Mouse (Mus musculus): ENCODE data around the gene Nrgn.
A peak's percentile ranks its signal among the peaks of the same experiment; 100 is the strongest.

The Nrgn gene

DNA sequence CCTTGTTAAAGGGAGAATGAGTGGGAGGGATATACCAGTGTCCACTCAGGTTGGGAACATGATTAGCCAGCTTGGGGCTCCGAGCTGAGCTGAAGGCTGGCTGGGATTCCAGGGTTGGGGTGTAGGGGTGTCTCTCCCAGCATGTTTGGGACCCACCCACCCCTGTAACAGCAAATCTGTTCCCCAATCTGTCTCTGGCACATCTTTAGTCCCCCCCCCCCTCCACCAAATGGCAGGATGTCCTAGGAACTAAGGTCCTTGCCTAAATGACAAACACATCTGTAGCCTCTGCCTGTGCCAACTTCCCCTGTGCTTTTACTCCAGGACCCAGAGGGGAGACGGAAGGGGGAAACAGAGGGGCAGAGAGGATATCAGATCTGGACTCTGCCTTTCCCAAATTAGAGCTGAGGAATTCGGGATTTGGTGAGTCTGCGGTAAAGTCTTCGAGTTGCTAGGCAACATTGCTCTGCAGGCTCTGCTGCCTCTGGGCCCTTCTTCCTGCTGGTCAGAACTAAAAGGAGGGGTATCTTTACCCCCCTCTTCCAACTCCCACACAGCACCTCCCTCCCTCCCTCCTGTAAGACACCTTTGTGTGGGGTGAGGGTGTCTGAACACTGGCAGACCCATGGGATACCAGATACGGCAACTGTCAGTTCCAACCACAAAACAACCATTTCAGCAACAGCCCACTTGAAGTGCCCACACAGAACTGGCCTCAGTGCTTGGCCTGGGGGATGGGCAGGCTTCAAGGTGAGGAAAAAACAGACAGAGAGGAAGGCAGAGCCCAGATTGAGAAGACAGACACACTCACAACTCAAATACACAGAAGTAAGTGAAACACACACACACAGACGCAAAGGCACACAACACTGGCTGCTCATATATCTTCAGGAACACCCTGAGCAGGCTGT lies 2.4 kb upstream of the Nrgn start, which contains the start of gene Siae:
Siae (plus strand) TSS at position 861 of the 911 bp plus-strand sequence.
- DNase-seq (ENCODE audit: low spot score), result no peak

- DNase-seq (ENCODE audit: low spot score), result no peak
Measured at GRCm38 (mm10) chr9:37554279-37554678, 1.6 kb upstream of the Nrgn start.

GRCm38 (mm10) chr9:37551751-37552531 lies 763 bp downstream of the Nrgn start:
- DNase-seq (ENCODE audit: low spot score), result no peak

DNA sequence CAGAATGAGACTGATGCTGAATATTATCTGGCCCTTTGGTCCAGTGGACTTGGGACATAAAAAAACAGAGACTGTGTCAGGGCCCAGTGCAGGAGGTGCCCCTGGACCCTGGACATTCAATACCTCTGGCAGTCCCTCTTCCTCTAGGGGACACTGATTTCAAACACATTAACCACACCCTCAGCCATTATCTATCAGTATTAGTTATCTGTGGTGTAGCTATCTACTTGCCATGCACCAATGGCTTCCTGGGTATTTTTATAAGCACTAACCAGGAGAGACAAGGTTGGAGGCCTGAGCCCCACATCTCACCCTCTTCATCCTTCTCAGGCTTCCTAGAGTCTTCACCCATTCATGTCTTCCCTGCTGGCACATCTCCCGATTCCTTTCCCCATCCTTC lies 2.3 kb downstream of the Nrgn start:
- DNase-seq (ENCODE audit: low spot score), result no peak

DNA sequence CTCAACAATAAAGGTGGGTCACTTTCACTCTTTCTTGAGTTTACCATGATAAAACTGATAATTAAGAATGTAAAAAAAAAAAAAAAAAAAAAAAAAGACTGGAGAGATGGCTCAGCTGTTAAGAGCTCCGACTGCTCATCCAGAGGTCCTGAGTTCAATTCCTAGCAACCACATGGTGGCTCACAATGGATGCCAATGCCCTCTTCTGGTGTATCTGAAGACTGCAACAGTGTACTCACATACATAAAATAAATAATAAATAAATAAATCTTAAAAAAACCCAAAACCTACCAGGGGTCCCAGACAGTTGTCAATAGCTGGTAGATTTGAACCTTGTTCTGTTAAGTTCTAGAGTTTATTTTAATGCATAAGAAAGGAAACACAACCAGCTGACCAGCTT lies 5.8 kb downstream of the Nrgn start:
- DNase-seq (ENCODE audit: low spot score), result no peak

GRCm38 (mm10) chr9:37545847-37546452 lies 6.8 kb downstream of the Nrgn start:
- no peak for DNase-seq (ENCODE audit: low spot score)

DNA sequence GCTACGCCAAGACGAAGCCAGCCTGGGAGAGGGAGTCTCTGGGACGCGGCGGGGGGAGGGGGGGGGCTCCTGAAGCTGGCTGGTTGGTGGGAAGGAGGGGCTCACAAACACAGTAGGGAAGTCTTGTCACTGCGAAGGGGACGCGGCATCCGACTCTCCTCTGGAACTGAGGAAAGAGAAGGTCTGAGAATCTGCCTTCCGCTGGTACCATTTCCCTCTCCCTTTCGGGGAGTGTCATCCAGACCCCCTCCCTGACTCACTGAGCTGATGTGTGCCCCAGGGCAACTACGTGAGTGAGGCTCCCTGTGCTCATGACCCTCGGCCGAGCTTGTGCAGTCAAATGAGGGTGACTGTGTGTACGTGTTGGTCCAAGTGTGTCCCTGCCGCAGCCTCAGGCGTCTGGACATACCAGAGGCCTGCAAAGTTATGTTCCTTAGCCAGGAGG lies 7.5 kb downstream of the Nrgn start:
- no peak for DNase-seq (ENCODE audit: low spot score)

DNA sequence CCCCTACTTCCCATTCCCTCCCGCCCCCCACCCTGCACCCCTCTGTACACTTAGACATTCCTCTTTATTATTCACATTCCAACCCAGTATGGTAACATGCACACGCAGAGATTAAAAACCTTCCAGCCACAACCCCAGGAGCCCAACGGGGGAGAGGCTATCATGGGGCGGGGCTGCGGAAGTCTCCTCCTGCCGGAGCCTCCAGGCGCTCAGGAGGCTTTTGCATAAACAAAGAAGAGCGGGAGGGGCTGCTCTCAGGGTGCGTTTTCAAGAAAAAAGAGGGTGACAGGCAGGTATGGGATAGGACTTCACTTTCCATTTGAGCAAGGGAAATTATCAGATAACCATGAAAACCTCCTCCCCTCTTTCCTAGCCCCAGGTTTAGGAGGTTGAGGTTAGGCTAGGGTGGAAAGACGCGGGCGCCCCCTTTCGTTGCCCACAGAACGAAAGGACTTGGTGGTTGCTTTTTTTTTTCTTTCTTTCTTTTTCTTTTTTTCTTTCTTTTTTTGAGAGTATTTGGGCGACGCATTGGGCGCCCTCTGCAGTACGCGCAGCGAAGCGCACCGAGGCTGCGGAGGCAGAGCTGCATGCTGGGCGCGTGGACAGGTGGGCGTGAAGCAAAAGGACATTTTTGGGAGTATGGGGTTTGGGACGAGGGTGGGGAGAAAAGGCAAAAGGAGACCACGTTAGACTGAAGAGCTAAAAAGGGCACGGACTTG lies 8.1 kb downstream of the Nrgn start:
- DNase-seq (ENCODE audit: low spot score), result peak; percentile 71

DNA sequence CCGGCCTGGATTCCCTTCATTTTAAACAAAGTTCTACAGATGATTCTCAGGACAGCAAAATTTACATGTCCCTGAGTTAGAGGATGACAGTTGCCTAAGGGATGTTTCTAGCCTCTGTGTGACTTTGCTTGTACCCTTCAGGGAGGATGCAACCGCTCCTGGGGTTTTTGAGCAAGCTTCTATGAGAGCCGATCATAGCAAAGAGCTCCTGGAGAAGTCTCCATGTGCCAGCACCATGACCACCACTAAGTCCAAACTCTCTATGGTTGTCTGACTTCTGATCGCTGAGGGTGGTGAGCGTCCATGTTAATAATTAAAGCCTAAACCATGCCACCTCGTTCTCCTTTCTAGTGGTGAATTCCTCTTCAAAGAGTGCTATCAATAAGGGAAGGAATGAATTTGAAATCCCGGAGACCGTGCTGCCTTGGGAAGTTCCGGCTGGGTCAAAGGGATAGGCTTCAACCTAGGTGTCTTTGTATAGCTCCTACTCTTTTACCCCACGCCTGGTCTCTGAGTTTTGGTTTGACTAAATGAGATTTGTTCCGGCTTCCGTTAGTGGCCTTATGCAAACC lies 8.7 kb downstream of the Nrgn start:
- no peak for DNase-seq (ENCODE audit: low spot score)

DNA sequence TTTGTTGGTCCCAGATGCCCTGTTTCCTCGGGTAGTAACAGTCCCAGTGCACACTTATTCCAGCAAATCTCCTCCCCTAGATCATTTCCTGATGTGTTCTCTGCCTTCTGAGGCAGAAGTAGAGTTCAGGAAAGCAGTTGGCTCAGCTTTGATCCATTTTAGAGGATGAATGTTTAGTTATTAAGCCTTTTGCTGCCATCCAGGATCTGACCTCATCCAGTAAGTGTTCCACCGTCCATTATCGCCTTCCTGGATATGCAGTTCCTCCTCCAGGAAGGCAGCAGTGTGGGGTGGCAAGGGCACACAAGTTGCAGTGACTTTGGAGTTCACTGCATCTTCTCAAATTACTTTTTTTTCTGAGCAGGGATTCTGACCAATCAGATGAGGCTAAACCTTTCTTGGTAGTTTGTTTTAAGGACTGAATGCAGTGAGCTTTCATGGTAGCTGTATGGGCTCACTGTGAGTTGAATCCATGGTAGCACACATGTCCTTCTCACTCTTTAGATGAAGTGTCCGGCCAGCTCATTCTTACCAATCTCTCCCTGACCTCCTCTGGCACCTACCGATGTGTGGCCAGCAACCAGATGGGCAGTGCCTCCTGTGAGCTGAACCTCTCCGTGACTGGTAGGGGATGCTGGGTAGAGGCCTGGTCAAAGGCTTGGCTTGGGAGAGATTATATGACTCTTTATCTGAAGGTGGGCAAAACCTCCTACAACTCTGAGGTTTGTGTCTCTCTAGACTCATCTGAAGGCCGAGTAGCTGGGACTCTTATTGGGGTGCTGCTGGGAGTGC lies 10.7 kb downstream of the Nrgn start:
- DNase-seq (ENCODE audit: low spot score), result no peak

DNA sequence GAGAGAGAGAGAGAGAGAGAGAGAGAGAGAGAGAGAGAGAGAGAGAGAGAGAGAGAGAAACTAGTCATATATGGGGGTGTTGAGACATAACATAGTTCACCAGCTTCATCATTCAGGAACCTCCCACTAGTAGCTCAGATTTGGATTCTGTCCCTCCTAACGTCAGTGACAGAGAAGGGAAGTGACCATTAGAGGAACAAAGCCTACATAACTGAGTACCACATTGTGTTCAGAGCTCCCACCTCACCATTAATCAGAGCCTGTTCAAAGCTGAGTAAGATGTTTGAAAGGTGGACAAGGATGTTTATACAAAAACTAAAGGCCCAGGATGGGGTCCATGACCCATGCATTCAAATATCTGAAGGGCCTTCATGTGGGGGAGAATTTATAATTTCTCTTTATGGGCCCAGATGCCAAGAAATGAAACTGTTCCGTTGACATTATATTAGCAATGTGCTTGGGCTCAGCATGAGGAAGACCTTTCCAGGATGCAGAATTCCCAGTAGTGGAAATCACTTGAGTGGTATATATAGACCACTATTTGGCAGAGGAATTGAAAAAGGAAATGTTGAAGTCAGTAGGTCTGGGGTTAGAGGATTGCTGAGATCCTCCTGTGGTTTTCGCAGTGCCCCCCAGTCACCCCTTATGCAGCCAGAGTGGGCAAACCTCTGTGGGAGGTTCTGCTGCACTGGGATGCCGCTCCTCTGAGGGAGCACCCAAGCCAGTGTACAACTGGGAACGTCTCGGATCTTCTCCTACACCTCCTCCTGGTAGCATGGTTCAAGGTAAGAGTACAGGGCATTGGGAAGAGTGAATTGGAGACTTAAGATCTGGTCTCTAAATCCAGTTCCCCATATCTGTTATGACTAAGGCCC lies 11.8 kb downstream of the Nrgn start:
- DNase-seq (ENCODE audit: low spot score), result no peak

DNA sequence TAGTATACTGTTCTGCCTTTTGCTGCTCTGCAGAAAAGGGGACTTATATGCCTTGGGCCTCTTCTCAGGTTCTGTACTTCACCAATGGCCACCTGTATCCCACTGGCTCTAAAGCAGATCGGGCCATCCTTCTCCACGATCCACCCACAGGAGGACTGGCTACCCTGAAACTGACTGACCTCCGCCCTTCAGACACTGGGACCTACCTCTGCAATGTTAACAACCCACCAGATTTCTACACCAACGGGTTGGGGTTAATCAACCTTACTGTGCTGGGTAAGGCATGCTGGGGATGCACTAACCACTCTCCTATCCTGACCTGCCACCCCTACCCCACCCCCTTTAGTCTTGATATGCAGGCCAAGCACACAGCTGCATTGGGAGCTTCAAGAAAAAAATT lies 12.5 kb downstream of the Nrgn start:
- no peak for DNase-seq (ENCODE audit: low spot score)

DNA sequence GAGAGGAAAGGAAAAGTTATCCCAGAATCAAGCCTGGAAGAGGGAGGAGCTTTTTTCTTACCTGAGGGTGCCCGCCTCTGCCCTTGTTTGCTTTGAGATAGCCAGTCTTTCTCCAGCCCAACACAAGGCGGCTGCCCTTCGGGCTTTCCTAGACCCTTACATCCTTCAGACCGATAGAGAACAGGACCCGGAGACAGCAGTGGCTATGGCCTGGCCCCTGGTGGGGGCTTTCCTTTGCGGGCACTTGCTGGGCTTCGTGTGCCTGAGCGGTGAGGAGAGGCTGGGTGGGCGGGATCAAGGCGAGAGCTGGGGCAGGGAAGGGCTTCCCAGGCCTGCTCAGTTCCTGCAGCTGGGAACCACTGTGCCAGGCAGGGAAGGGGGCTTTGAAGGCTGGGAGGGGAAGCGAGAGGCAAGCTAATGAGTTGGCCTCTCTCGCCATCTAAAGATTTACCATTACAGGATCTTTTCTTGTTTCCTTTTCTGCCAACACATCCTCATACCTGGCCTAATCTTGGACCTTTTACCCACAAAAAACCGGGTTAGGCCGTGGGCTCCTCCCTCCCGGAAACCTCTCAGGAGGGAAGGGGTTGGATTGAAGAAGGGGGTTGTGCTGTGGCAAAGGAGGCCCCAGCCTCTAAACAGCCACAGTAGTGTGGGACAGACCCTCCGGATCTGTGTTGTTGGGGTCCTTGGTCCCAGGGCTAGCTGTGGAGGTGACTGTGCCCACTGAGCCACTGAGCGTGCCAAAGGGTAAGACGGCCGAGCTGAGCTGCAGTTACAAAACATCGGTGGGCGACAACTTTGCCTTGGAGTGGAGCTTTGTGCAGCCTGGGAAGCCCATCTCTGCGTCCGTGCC lies 13.3 kb downstream of the Nrgn start, which contains the start of gene Vsig2:
Vsig2 (plus strand) TSS at position 86 of the 856 bp plus-strand sequence.
- no peak for DNase-seq (ENCODE audit: low spot score)

GRCm38 (mm10) chr9:37537658-37538250 lies 14.9 kb downstream of the Nrgn start:
- no peak for DNase-seq (ENCODE audit: low spot score)

DNA sequence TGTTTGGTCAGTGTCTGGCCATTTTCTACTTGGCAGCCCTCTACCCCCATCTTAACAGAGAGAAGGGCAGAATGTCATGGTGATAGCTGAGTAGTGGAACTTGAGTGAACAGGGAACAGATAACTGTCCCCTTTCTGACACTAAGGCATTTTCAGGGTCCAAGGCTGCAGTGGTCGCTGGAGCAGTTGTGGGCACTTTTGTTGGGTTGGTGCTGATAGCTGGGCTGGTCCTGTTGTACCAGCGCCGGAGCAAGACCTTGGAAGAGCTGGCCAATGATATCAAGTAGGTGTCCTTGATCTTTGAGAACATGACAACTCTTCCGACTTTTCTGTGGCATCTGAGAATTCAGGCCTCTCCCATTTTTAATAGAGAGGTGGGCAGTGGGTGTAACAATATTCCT lies 15.9 kb downstream of the Nrgn start:
- DNase-seq (ENCODE audit: low spot score), result no peak

DNA sequence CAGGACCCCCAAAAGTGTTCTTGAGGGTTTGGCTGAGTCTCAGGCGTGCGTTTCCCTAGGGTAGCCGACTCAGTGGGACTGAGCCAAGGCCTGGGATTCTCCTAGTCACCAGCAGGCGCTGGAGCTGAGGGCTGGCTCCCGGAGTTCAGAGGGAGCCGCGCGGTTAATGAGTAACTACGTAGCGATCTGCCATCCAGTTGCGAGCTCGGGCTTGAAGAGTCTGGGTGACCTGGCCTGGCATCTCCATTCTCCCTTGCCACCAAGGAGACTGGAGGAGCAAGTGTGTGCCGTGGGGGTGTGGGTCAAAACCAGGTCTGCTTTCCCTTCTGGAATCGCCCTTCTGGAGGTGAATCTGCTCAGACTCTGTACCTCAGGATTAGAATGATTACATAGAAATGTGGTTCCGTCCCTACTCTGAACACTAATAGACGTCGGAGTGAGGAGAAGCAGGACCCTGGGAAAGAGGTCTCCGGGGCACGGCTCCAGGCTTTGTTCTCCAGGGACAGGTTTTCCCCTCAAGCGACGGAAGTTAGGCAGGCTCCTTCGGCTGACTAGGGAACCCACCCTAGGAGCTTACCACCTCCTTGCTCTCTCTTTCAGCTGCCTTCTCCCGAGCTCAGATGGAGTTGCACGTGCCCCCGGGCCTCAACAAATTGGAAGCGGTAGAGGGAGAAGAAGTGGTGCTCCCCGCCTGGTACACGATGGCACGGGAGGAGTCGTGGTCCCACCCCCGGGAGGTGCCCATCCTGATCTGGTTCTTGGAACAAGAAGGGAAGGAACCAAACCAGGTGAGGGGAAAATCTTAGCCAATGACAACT lies 21.6 kb downstream of the Nrgn start:
- DNase-seq (ENCODE audit: low spot score), result peak; percentile 86
